Mouse (Mus musculus): ENCODE data around the gene Hcrt. TPM values are rescaled to one million over a fixed set of nuclear protein-coding genes. Genes with fewer than 3 reads are reported as not detected.

Gene Hcrt
- polyA plus RNA-seq, 1 experiment from 2014 or later: not detected

GRCm38 (mm10) chr11:100718462-100718861 is 44.3 kb downstream of the Hcrt start:
- ATAC-seq (replicated peaks; ENCODE audit: low FRiP score, low read depth) (no peak), DNase-seq (ENCODE audit: low spot score) (no peak)
- H3K4me1 ChIP-seq (replicated peaks; ENCODE audit: insufficient read depth, low read length): peaks cover 15% of the 10 kb centered on the region; the same call in 1 of the 2 replicates
- H3K36me3 ChIP-seq (ENCODE audit: insufficient read depth, low read length): peaks cover 28% of the 10 kb centered on the region
- no peaks in the 10 kb centered on the region for H3K27me3 ChIP-seq (ENCODE audit: insufficient read depth, low read length)
- TF ChIP-seq CTCF (IDR thresholded peaks at IDR 0.05; ENCODE audit: low read depth): no peak
- WGBS: 94% methylated on average over 7 of the region's 7 CpGs
- H3K9me3 ChIP-seq (replicated peaks; ENCODE audit: low read length): no peaks in the 10 kb centered on the region
- no peak overlapping the region for H3K4me2 ChIP-seq (ENCODE audit: low read length)
- H3K27ac ChIP-seq: 0 out of 2 replicates have a peak overlapping the region, but pooled peaks have one; percentile 19
- no peak overlapping the region for H3K9ac ChIP-seq (ENCODE audit: low read depth, low read length)
- no peak overlapping the region for H3K4me3 ChIP-seq (replicated peaks; ENCODE audit: low read depth, low read length)

GRCm38 (mm10) chr11:100716649-100717048 is 46.1 kb downstream of the Hcrt start:
- Histone ChIP-seq H3K9me3 (replicated peaks; ENCODE audit: low read length) (no peaks in the 10 kb centered on the region), H3K4me3 (replicated peaks; ENCODE audit: low read depth, low read length) (no peak overlapping the region), H3K27me3 (ENCODE audit: insufficient read depth, low read length) (no peaks in the 10 kb centered on the region), H3K36me3 (ENCODE audit: insufficient read depth, low read length) (peaks cover 28% of the 10 kb centered on the region), H3K4me1 (replicated peaks; ENCODE audit: insufficient read depth, low read length) (peaks cover 15% of the 10 kb centered on the region; the same call in 1 of the 2 replicates), H3K9ac (ENCODE audit: low read depth, low read length) (no peak overlapping the region), H3K27ac (no peak overlapping the region), H3K4me2 (ENCODE audit: low read length) (no peak overlapping the region)
- WGBS: 86% methylated on average over 3 of the region's 3 CpGs
- no peak for ATAC-seq (replicated peaks; ENCODE audit: low FRiP score, low read depth)
- no peak for DNase-seq (ENCODE audit: low spot score)
- no peak for TF ChIP-seq CTCF (IDR thresholded peaks at IDR 0.05; ENCODE audit: low read depth)

GRCm38 (mm10) chr11:100714948-100715347 is 47.8 kb downstream of the Hcrt start:
- Histone ChIP-seq H3K4me2 (ENCODE audit: low read length) (no peak overlapping the region), H3K9me3 (replicated peaks; ENCODE audit: low read length) (no peaks in the 10 kb centered on the region), H3K36me3 (ENCODE audit: insufficient read depth, low read length) (peaks cover 31% of the 10 kb centered on the region), H3K9ac (ENCODE audit: low read depth, low read length) (no peak overlapping the region), H3K4me1 (replicated peaks; ENCODE audit: insufficient read depth, low read length) (peaks cover 19% of the 10 kb centered on the region; the same call in 1 of the 2 replicates), H3K27ac (no peak overlapping the region), H3K4me3 (replicated peaks; ENCODE audit: low read depth, low read length) (no peak overlapping the region), H3K27me3 (ENCODE audit: insufficient read depth, low read length) (no peaks in the 10 kb centered on the region)
- no peak for ATAC-seq (replicated peaks; ENCODE audit: low FRiP score, low read depth)
- no peak for TF ChIP-seq CTCF (IDR thresholded peaks at IDR 0.05; ENCODE audit: low read depth)
- DNase-seq (ENCODE audit: low spot score): no peak
- 87% methylated on average over 6 of the region's 6 CpGs for WGBS

DNA sequence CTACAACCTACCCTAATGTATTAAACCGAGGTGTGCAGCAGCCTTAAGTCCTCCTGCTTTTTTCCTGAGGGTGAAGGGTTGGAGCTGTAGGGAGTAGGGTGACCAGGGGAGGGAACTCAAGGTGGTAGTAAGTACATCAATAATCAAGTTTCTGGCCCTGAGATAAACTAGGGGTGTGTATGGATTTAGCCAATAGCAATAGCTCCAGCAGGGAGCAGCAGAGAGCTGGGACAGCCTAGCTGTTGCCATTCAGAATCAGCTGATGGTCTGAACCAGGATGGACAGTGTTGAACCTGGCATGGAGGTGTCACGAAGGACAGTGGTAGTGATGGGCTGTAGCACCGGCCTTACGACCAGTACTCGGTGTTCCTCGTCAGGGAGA is 48.2 kb downstream of the Hcrt start:
- Histone ChIP-seq H3K9me3 (replicated peaks; ENCODE audit: low read length) (no peaks in the 10 kb centered on the region), H3K4me3 (replicated peaks; ENCODE audit: low read depth, low read length) (peak overlapping the region; percentile 11; the same call in 1 of the 2 replicates), H3K36me3 (ENCODE audit: insufficient read depth, low read length) (peaks cover 31% of the 10 kb centered on the region), H3K4me1 (replicated peaks; ENCODE audit: insufficient read depth, low read length) (peaks cover 19% of the 10 kb centered on the region; the same call in 1 of the 2 replicates), H3K27ac (peak overlapping the region; percentile 70), H3K9ac (ENCODE audit: low read depth, low read length) (peak overlapping the region; percentile 50; the same call in 1 of the 2 replicates), H3K27me3 (ENCODE audit: insufficient read depth, low read length) (no peaks in the 10 kb centered on the region), H3K4me2 (ENCODE audit: low read length) (peak overlapping the region; percentile 58)
- 49% methylated on average over 6 of the region's 6 CpGs for WGBS
- TF ChIP-seq CTCF (IDR thresholded peaks at IDR 0.05; ENCODE audit: low read depth): peak; percentile 87
- DNase-seq (ENCODE audit: low spot score): peak; percentile 87
- peak; percentile 19 for ATAC-seq (replicated peaks; ENCODE audit: low FRiP score, low read depth)

- peak within 1 kb of the TSS; percentile 50 for H3K9ac ChIP-seq (ENCODE audit: low read depth, low read length)
- ATAC-seq (replicated peaks; ENCODE audit: low FRiP score, low read depth) (peak; percentile 22; the same call in 1 of the 2 replicates), DNase-seq (ENCODE audit: low spot score) (peak; percentile 73)
- peaks cover 19% of the 10 kb centered on the region; the same call in 1 of the 2 replicates for H3K4me1 ChIP-seq (replicated peaks; ENCODE audit: insufficient read depth, low read length)
- H3K27ac ChIP-seq: peak within 1 kb of the TSS; percentile 70
- 6% methylated on average over 38 of the region's 38 CpGs for WGBS
- H3K9me3 ChIP-seq (replicated peaks; ENCODE audit: low read length): no peaks in the 10 kb centered on the region
- H3K4me3 ChIP-seq (replicated peaks; ENCODE audit: low read depth, low read length): peak within 1 kb of the TSS; percentile 11
- peaks cover 35% of the 10 kb centered on the region for H3K36me3 ChIP-seq (ENCODE audit: insufficient read depth, low read length)
- no peaks in the 10 kb centered on the region for H3K27me3 ChIP-seq (ENCODE audit: insufficient read depth, low read length)
- 0 out of 2 replicates have a peak, but pooled peaks have one; percentile 8 for TF ChIP-seq CTCF (IDR thresholded peaks at IDR 0.05; ENCODE audit: low read depth)
- peak within 1 kb of the TSS; percentile 58 for H3K4me2 ChIP-seq (ENCODE audit: low read length)
These were observed 48.8 kb downstream of the Hcrt start, which contains the start of gene Hspb9 for GRCm38 (mm10) chr11:100713735-100714533. Hspb9 (plus strand) TSS chr11:100713850.

DNA sequence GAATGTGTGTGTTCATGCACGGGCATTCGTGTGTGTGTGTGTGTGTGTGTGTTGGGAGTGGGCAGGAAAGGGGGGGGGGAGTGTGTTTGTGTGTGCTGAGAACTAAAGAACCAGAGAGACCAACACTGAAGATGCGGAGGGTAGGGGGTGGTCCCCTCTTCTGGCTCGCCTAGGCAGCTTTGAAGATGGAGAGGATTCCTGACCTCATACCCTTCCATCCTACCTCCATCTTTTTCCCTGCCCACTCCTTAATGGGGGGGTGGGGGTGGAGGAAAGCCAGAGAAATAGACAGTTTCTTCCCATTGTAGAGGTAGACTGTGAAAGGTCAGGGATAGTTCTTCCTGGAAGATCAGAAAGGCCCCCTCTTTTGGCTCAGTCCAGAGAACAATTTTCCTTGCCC is 49.6 kb downstream of the Hcrt start:
- H3K27ac ChIP-seq: peak overlapping the region; percentile 70
- no peak for TF ChIP-seq CTCF (IDR thresholded peaks at IDR 0.05; ENCODE audit: low read depth)
- no peak for DNase-seq (ENCODE audit: low spot score)
- peak overlapping the region; percentile 58 for H3K4me2 ChIP-seq (ENCODE audit: low read length)
- H3K36me3 ChIP-seq (ENCODE audit: insufficient read depth, low read length): peaks cover 36% of the 10 kb centered on the region
- 74% methylated on average over 4 of the region's 4 CpGs for WGBS
- H3K4me1 ChIP-seq (replicated peaks; ENCODE audit: insufficient read depth, low read length): peaks cover 19% of the 10 kb centered on the region; the same call in 1 of the 2 replicates
- H3K9ac ChIP-seq (ENCODE audit: low read depth, low read length): 0 out of 2 replicates have a peak overlapping the region, but pooled peaks have one; percentile 50
- no peaks in the 10 kb centered on the region for H3K27me3 ChIP-seq (ENCODE audit: insufficient read depth, low read length)
- no peak for ATAC-seq (replicated peaks; ENCODE audit: low FRiP score, low read depth)
- H3K4me3 ChIP-seq (replicated peaks; ENCODE audit: low read depth, low read length): no peak overlapping the region; the same call in 1 of the 2 replicates
- H3K9me3 ChIP-seq (replicated peaks; ENCODE audit: low read length): no peaks in the 10 kb centered on the region
